Mouse (Mus musculus): ENCODE measurements at regions not wholly inside any gene's neighbourhood (a gene's known extent, or its start where the extent isn't known, plus 50 kb on each side); places are given as distances from the start of the nearest gene placed in this dataset.

GRCm38 (mm10) chr13:71532796-71533351 lies 430.6 kb downstream of the Irx1 start:
- Histone ChIP-seq H3K4me1 (ENCODE audit: control insufficient read depth, insufficient read depth, insufficient read length, low read length) (no peaks in the 10 kb centered on the region), H3K36me3 (ENCODE audit: control insufficient read depth, insufficient read depth, low read length) (no peaks in the 10 kb centered on the region), H3K27ac (ENCODE audit: insufficient read depth, low read depth, low read length) (no peak overlapping the region), H3K27me3 (ENCODE audit: control insufficient read depth, insufficient read depth, low read length) (no peaks in the 10 kb centered on the region), H3K4me3 (ENCODE audit: low read depth, low read length) (no peak overlapping the region)
- TF ChIP-seq POLR2A (IDR thresholded peaks at IDR 0.05; ENCODE audit: low read depth, low read length) (no peak), CTCF (IDR thresholded peaks at IDR 0.05; ENCODE audit: extremely low read depth, insufficient read length, insufficient replicate concordance, low read depth, low read length) (no peak)
- whole genome bisulfite sequencing = 69% methylated on average over 7 of the region's 7 CpGs

GRCm38 (mm10) chr13:71529397-71530122 lies 434.0 kb downstream of the Irx1 start:
- 52% methylated on average over 14 of the region's 14 CpGs for WGBS
- no peaks in the 10 kb centered on the region for H3K36me3 ChIP-seq (ENCODE audit: control insufficient read depth, insufficient read depth, low read length)
- H3K4me1 ChIP-seq (ENCODE audit: control insufficient read depth, insufficient read depth, insufficient read length, low read length) = no peaks in the 10 kb centered on the region
- no peak for TF ChIP-seq POLR2A (IDR thresholded peaks at IDR 0.05; ENCODE audit: low read depth, low read length)
- no peak for TF ChIP-seq CTCF (IDR thresholded peaks at IDR 0.05; ENCODE audit: extremely low read depth, insufficient read length, insufficient replicate concordance, low read depth, low read length)
- H3K27ac ChIP-seq (ENCODE audit: insufficient read depth, low read depth, low read length) = no peak overlapping the region
- no peaks in the 10 kb centered on the region for H3K27me3 ChIP-seq (ENCODE audit: control insufficient read depth, insufficient read depth, low read length)
- no peak overlapping the region for H3K4me3 ChIP-seq (ENCODE audit: low read depth, low read length)

DNA sequence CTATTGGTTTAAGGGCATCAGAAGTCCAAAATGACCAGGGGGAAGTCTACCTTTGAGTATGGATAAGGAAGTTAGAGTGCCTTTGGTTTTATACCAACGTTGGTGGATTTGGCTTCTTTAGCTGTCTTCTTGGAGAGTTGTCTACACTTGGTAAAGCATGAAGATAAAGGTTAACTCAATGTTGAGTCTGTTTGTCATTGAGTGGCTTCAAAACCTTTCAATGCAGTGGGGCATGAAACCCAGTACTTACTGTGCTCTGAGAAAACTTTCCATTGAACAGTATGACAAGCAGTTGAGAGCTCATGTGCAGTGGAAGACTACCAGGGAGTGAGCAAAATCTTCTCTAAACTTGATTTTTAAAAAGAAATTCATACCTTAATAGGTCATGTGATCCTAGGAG lies 445.7 kb downstream of the Irx1 start:
- H3K27ac ChIP-seq (ENCODE audit: insufficient read depth, low read depth, low read length) = no peak overlapping the region
- TF ChIP-seq CTCF (IDR thresholded peaks at IDR 0.05; ENCODE audit: extremely low read depth, insufficient read length, insufficient replicate concordance, low read depth, low read length) (no peak), POLR2A (IDR thresholded peaks at IDR 0.05; ENCODE audit: low read depth, low read length) (no peak)
- no peak overlapping the region for H3K4me3 ChIP-seq (ENCODE audit: low read depth, low read length)
- no peaks in the 10 kb centered on the region for H3K27me3 ChIP-seq (ENCODE audit: control insufficient read depth, insufficient read depth, low read length)
- no peaks in the 10 kb centered on the region for H3K36me3 ChIP-seq (ENCODE audit: control insufficient read depth, insufficient read depth, low read length)
- H3K4me1 ChIP-seq (ENCODE audit: control insufficient read depth, insufficient read depth, insufficient read length, low read length) = no peaks in the 10 kb centered on the region
- 70% methylated on average over 1 of the region's 1 CpGs for WGBS

- TF ChIP-seq CTCF (IDR thresholded peaks at IDR 0.05; ENCODE audit: extremely low read depth, insufficient read length, insufficient replicate concordance, low read depth, low read length) (no peak), POLR2A (IDR thresholded peaks at IDR 0.05; ENCODE audit: low read depth, low read length) (no peak)
- no peak overlapping the region for H3K4me3 ChIP-seq (ENCODE audit: low read depth, low read length)
- H3K36me3 ChIP-seq (ENCODE audit: control insufficient read depth, insufficient read depth, low read length) = no peaks in the 10 kb centered on the region
- no peaks in the 10 kb centered on the region for H3K4me1 ChIP-seq (ENCODE audit: control insufficient read depth, insufficient read depth, insufficient read length, low read length)
- 62% methylated on average over 6 of the region's 6 CpGs for WGBS
- H3K27ac ChIP-seq (ENCODE audit: insufficient read depth, low read depth, low read length) = no peak overlapping the region
- H3K27me3 ChIP-seq (ENCODE audit: control insufficient read depth, insufficient read depth, low read length) = no peaks in the 10 kb centered on the region
Observed at GRCm38 (mm10) chr13:71513204-71513603, 450.3 kb downstream of the Irx1 start.

DNA sequence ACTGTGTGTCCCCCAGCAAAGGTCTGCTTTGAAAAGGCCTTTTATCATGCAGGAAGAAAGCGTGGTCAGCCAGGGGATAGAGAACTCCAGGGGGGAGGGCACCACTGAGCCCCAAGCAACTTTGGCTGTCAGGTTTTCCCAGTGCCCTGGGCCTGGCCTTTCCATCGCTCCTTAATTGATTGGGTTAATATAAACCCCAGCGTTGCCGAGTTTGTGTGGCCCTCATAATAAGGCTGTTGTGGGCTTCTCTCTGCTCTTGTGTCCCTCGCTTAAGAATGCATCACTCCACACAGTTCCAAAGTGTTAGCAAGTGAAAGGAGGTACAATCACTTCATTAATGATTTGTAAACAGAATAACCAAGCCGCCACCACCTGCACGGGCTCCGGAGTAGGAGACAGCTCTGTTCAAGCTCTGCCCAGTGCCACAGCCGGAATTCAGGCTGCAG lies 455.5 kb downstream of the Irx1 start:
- Histone ChIP-seq H3K27ac (ENCODE audit: insufficient read depth, low read depth, low read length) (no peak overlapping the region), H3K4me3 (ENCODE audit: low read depth, low read length) (no peak overlapping the region), H3K36me3 (ENCODE audit: control insufficient read depth, insufficient read depth, low read length) (no peaks in the 10 kb centered on the region), H3K4me1 (ENCODE audit: control insufficient read depth, insufficient read depth, insufficient read length, low read length) (no peaks in the 10 kb centered on the region), H3K27me3 (ENCODE audit: control insufficient read depth, insufficient read depth, low read length) (no peaks in the 10 kb centered on the region)
- no peak for TF ChIP-seq CTCF (IDR thresholded peaks at IDR 0.05; ENCODE audit: extremely low read depth, insufficient read length, insufficient replicate concordance, low read depth, low read length)
- no peak for TF ChIP-seq POLR2A (IDR thresholded peaks at IDR 0.05; ENCODE audit: low read depth, low read length)
- WGBS = 21% methylated on average over 9 of the region's 9 CpGs

DNA sequence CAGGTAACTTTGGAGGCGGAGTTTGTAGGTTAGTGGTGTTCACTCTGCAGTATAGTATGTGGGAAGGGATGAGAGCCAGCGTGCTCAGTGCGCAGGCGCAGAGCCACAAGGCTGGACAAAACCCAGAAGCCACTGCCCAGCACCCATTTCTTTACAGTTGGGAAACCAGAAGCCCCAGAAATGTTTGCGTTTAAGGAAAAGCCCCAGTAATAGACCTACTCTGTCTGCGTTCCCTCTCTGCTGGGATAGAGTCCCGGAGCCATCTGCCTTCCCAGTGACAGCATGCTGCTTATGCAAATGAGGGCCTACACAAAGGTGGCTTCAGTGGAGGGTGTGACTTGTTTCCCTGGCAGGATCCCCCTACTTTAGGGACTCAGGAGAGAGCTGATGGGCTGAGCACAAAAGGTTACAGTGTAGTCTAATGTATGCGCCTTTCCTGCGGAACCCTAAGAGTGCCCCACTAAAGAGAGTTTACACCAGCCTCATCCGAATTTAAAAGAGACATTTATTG lies 456.0 kb downstream of the Irx1 start:
- Histone ChIP-seq H3K4me1 (ENCODE audit: control insufficient read depth, insufficient read depth, insufficient read length, low read length) (no peaks in the 10 kb centered on the region), H3K27me3 (ENCODE audit: control insufficient read depth, insufficient read depth, low read length) (no peaks in the 10 kb centered on the region), H3K27ac (ENCODE audit: insufficient read depth, low read depth, low read length) (no peak overlapping the region), H3K4me3 (ENCODE audit: low read depth, low read length) (no peak overlapping the region), H3K36me3 (ENCODE audit: control insufficient read depth, insufficient read depth, low read length) (no peaks in the 10 kb centered on the region)
- no peak for TF ChIP-seq POLR2A (IDR thresholded peaks at IDR 0.05; ENCODE audit: low read depth, low read length)
- TF ChIP-seq CTCF (IDR thresholded peaks at IDR 0.05; ENCODE audit: extremely low read depth, insufficient read length, insufficient replicate concordance, low read depth, low read length) = no peak
- WGBS = 27% methylated on average over 10 of the region's 10 CpGs

DNA sequence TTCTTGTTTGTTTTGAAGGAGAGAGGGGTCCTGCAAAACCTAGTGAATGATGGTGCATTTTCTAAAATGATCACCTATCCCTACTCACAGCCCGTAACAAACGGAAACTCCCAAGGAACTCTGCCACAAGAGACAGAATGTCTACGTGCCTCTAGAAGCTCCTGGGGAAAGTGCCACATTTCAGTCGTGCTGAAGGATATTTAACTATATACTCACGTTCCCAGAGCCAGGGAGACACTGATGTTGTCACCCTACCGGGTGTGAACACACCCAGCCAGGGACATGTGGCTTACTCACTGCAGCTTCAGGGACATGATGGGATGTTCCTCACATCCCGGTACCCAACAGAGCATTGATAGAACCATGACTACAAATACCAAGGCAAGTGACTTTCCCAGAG lies 456.7 kb downstream of the Irx1 start:
- 41% methylated on average over 7 of the region's 7 CpGs for WGBS
- Histone ChIP-seq H3K36me3 (ENCODE audit: control insufficient read depth, insufficient read depth, low read length) (no peaks in the 10 kb centered on the region), H3K27ac (ENCODE audit: insufficient read depth, low read depth, low read length) (no peak overlapping the region), H3K27me3 (ENCODE audit: control insufficient read depth, insufficient read depth, low read length) (no peaks in the 10 kb centered on the region), H3K4me1 (ENCODE audit: control insufficient read depth, insufficient read depth, insufficient read length, low read length) (no peaks in the 10 kb centered on the region), H3K4me3 (ENCODE audit: low read depth, low read length) (no peak overlapping the region)
- TF ChIP-seq POLR2A (IDR thresholded peaks at IDR 0.05; ENCODE audit: low read depth, low read length) = no peak
- TF ChIP-seq CTCF (IDR thresholded peaks at IDR 0.05; ENCODE audit: extremely low read depth, insufficient read length, insufficient replicate concordance, low read depth, low read length) = no peak

Measured in small intestine, adult 2 months (tissue).